8 mouse cellular contexts compared by ENCODE assay signal in the genomic region with DNA sequence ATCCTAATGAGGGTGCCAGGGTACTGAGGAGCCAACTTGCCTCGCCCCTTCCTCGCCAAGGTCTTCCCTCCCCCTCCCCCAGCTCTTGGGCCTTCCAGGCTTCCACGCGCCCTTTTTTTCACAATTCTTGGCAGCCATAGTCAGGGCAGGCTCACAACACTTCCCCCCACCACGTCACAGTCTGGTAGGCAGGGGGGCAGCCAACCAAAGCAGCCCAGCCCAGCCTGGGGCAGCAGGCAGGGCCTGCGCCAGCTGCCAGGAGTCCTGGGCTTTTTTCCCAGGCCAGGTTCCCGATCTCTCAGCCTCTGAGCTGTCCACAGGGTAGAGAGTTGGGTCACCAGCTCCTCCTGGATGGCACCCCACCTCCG. TPM values are rescaled to one million over a fixed set of nuclear protein-coding genes. Genes with fewer than 3 reads are reported as not detected.
DNase-seq lines count a peak whose midpoint lies in the region; ATAC-seq and TF ChIP-seq lines count a peak whose summit lies in the region.

No protein-coding gene starts in this region.

- no peak for DNase-seq in intestine, embryonic 14.5 days (ENCODE audit: low spot score)
- DNase-seq in cerebellum, adult 2 months, result peak; percentile 73 to 85
- peak; percentile 10 for DNase-seq in heart, adult 8-10 months (ENCODE audit: low spot score)
- DNase-seq in lung, postnatal 25 days (ENCODE audit: low spot score), result peak; percentile 75
- no peak for DNase-seq in yolk sac, embryonic 10.5 days (ENCODE audit: low spot score)

- no peak overlapping the region for H3K9ac ChIP-seq in intestine, embryonic 14.5 days (ENCODE audit: low read length)
- H3K9ac ChIP-seq in intestine, postnatal 0 days (ENCODE audit: low read depth, low read length), result no peak overlapping the region
- H3K9ac ChIP-seq in kidney, embryonic 15.5 days, result 0 out of 2 replicates have a peak overlapping the region, but pooled peaks have one; percentile 35

- no peak overlapping the region for H3K4me2 ChIP-seq in intestine, embryonic 14.5 days (ENCODE audit: low read length)
- H3K4me2 ChIP-seq in intestine, postnatal 0 days (replicated peaks; ENCODE audit: low read depth), result no peak overlapping the region
- peak overlapping the region; percentile 53 for H3K4me2 ChIP-seq in kidney, embryonic 15.5 days

- 71% methylated on average over 8 of the region's 8 CpGs for WGBS in intestine, embryonic 14.5 days
- 74% methylated on average over 8 of the region's 8 CpGs for WGBS in intestine, postnatal 0 days
- 4% methylated on average over 8 of the region's 8 CpGs for WGBS in cerebellum, adult 2 months
- 29% methylated on average over 8 of the region's 8 CpGs for WGBS in kidney, embryonic 15.5 days

- H3K9me3 ChIP-seq in intestine, embryonic 14.5 days (ENCODE audit: control insufficient read depth, low read length), result peaks cover 14% of the 10 kb centered on the region; the same call in 1 of the 2 replicates
- H3K9me3 ChIP-seq in intestine, postnatal 0 days (ENCODE audit: control insufficient read depth), result no peaks in the 10 kb centered on the region
- H3K9me3 ChIP-seq in kidney, embryonic 15.5 days (replicated peaks), result peaks cover 11% of the 10 kb centered on the region; the same call in 1 of the 2 replicates

- H3K4me3 ChIP-seq in intestine, embryonic 14.5 days (ENCODE audit: low read depth, low read length), result no peak overlapping the region
- no peak overlapping the region for H3K4me3 ChIP-seq in intestine, postnatal 0 days (ENCODE audit: low read depth, low read length)
- H3K4me3 ChIP-seq in cerebellum, adult 2 months (replicated peaks; ENCODE audit: insufficient read depth, low read depth, low read length), result peak overlapping the region; percentile 42
- H3K4me3 ChIP-seq in kidney, embryonic 15.5 days (replicated peaks), result peak overlapping the region; percentile 27

- 0 out of 2 replicates have a peak, but pooled peaks cover 12% of the 10 kb centered on the region for H3K36me3 ChIP-seq in intestine, embryonic 14.5 days (ENCODE audit: control insufficient read depth, insufficient read depth, low read length)
- H3K36me3 ChIP-seq in intestine, postnatal 0 days (ENCODE audit: control insufficient read depth, insufficient read depth), result no peaks in the 10 kb centered on the region
- H3K36me3 ChIP-seq in kidney, embryonic 15.5 days, result peaks cover 28% of the 10 kb centered on the region

- H3K4me1 ChIP-seq in intestine, embryonic 14.5 days (replicated peaks; ENCODE audit: control insufficient read depth, insufficient read depth, low read length), result peaks cover 10% of the 10 kb centered on the region
- H3K4me1 ChIP-seq in intestine, postnatal 0 days (replicated peaks; ENCODE audit: control insufficient read depth, insufficient read depth, low read length), result peaks cover 7% of the 10 kb centered on the region; the same call in 1 of the 2 replicates
- peaks cover 59% of the 10 kb centered on the region for H3K4me1 ChIP-seq in cerebellum, adult 2 months (ENCODE audit: control insufficient read depth, insufficient read depth, low read length)
- H3K4me1 ChIP-seq in kidney, embryonic 15.5 days, result peaks cover 58% of the 10 kb centered on the region

- TF ChIP-seq POLR2A in cerebellum, adult 2 months (IDR thresholded peaks at IDR 0.05; ENCODE audit: borderline replicate concordance, insufficient read depth, low read length), result no peak

- no peak for ATAC-seq in intestine, embryonic 14.5 days (replicated peaks; ENCODE audit: low FRiP score, low TSS enrichment, low read depth)
- ATAC-seq in intestine, postnatal 0 days, result no peak
- peak; percentile 85 for ATAC-seq in kidney, embryonic 15.5 days (replicated peaks; ENCODE audit: low FRiP score)
- ATAC-seq in megakaryocyte progenitor cell, adult 5-6 weeks (replicated peaks; ENCODE audit: poor library complexity), result no peak

- 0 out of 2 replicates have a peak overlapping the region, but pooled peaks have one; percentile 5 for H3K27ac ChIP-seq in intestine, embryonic 14.5 days (ENCODE audit: low read depth)
- no peak overlapping the region for H3K27ac ChIP-seq in intestine, postnatal 0 days (ENCODE audit: low read depth, low read length)
- H3K27ac ChIP-seq in cerebellum, adult 2 months (ENCODE audit: insufficient read depth, low read length), result peak overlapping the region; percentile 23
- H3K27ac ChIP-seq in kidney, embryonic 15.5 days, result peak overlapping the region; percentile 98

- no peak for TF ChIP-seq CTCF in intestine, postnatal 0 days (IDR thresholded peaks at IDR 0.05; ENCODE audit: low read depth)
- no peak for TF ChIP-seq CTCF in cerebellum, adult 2 months (IDR thresholded peaks at IDR 0.05; ENCODE audit: borderline replicate concordance, insufficient read depth, low read depth, low read length)

- H3K27me3 ChIP-seq in intestine, embryonic 14.5 days (replicated peaks; ENCODE audit: control insufficient read depth, insufficient read depth, low read length), result peaks cover 6% of the 10 kb centered on the region
- H3K27me3 ChIP-seq in intestine, postnatal 0 days (replicated peaks; ENCODE audit: control insufficient read depth, insufficient read depth, low read length), result no peaks in the 10 kb centered on the region; the same call in 1 of the 2 replicates
- H3K27me3 ChIP-seq in cerebellum, adult 2 months (ENCODE audit: control insufficient read depth, insufficient read depth, low read length), result no peaks in the 10 kb centered on the region
- peaks cover 12% of the 10 kb centered on the region for H3K27me3 ChIP-seq in kidney, embryonic 15.5 days

RNA-seq across cellular contexts. Expression of a gene that starts 3.6 kb away (rescaled TPM):
- polyA plus RNA-seq in intestine, embryonic 14.5 days (2014; fragmentation: Nextera tagmentation; extraction: Ambion mirVana), result 7.8 and 7.9 TPM in 2 replicates
- 0.50 and 1.4 TPM in 2 replicates for polyA plus RNA-seq in intestine, postnatal 0 days (2015; fragmentation: Nextera tagmentation; extraction: Ambion mirVana)
- polyA plus RNA-seq in cerebellum, adult 2 months (2012; rRNA removed), result 57.4 and 58.2 TPM in 2 replicates
- total RNA-seq in heart, adult 8-10 months (2022), result 10 to 100 TPM in 2 of 4 experiments, 1 to 10 TPM in 2; 7.4 to 10.9 (median 9.0) TPM
- polyA plus RNA-seq in kidney, embryonic 15.5 days (2015; fragmentation: Nextera tagmentation; extraction: Ambion mirVana), result 19.3 and 21.6 TPM in 2 replicates
- total RNA-seq in megakaryocyte progenitor cell, adult 5-6 weeks (2015), result 1.1 and 1.6 TPM in 2 replicates
- 0.20 and 0.42 TPM in 2 replicates for total RNA-seq in megakaryocyte progenitor cell, adult 5-6 weeks (2017)

RNA-seq across cellular contexts. Expression of a gene that starts 28.1 kb away (rescaled TPM):
- 35.1 and 41.4 TPM in 2 replicates for polyA plus RNA-seq in intestine, embryonic 14.5 days (2014; fragmentation: Nextera tagmentation; extraction: Ambion mirVana)
- 3.3 and 5.3 TPM in 2 replicates for polyA plus RNA-seq in intestine, postnatal 0 days (2015; fragmentation: Nextera tagmentation; extraction: Ambion mirVana)
- 0.21 and 0.28 TPM in 2 replicates for polyA plus RNA-seq in cerebellum, adult 2 months (2012; rRNA removed)
- total RNA-seq in heart, adult 8-10 months (2022), result under 1 TPM in 3 of 4 experiments, not detected in 1; 0.20 to 0.31 (median 0.22) TPM
- polyA plus RNA-seq in kidney, embryonic 15.5 days (2015; fragmentation: Nextera tagmentation; extraction: Ambion mirVana), result 47.2 and 48.8 TPM in 2 replicates
- total RNA-seq in megakaryocyte progenitor cell, adult 5-6 weeks (2015), result 7.7 and 10.3 TPM in 2 replicates
- total RNA-seq in megakaryocyte progenitor cell, adult 5-6 weeks (2017), result 10.2 and 14.1 TPM in 2 replicates

RNA-seq across cellular contexts. Expression of a gene that starts 33.3 kb away (rescaled TPM):
- 136 and 140 TPM in 2 replicates for polyA plus RNA-seq in intestine, embryonic 14.5 days (2014; fragmentation: Nextera tagmentation; extraction: Ambion mirVana)
- polyA plus RNA-seq in intestine, postnatal 0 days (2015; fragmentation: Nextera tagmentation; extraction: Ambion mirVana), result 99.5 and 106 TPM in 2 replicates
- 214 and 228 TPM in 2 replicates for polyA plus RNA-seq in cerebellum, adult 2 months (2012; rRNA removed)
- total RNA-seq in heart, adult 8-10 months (2022), result 10 to 100 TPM; 76.6 to 83.9 (median 80.0) TPM
- 126 and 131 TPM in 2 replicates for polyA plus RNA-seq in kidney, embryonic 15.5 days (2015; fragmentation: Nextera tagmentation; extraction: Ambion mirVana)
- 19.0 and 26.5 TPM in 2 replicates for total RNA-seq in megakaryocyte progenitor cell, adult 5-6 weeks (2015)
- total RNA-seq in megakaryocyte progenitor cell, adult 5-6 weeks (2017), result 249 and 357 TPM in 2 replicates

RNA-seq across cellular contexts. Expression of a gene that starts 47.0 kb away (rescaled TPM):
- polyA plus RNA-seq in intestine, embryonic 14.5 days (2014; fragmentation: Nextera tagmentation; extraction: Ambion mirVana), result not detected in 2 replicates
- not detected in 2 replicates for polyA plus RNA-seq in intestine, postnatal 0 days (2015; fragmentation: Nextera tagmentation; extraction: Ambion mirVana)
- polyA plus RNA-seq in cerebellum, adult 2 months (2012; rRNA removed), result 0.16 TPM in 1 of 2 replicates, not detected in the other
- 10 to 100 TPM; 42.7 to 64.1 (median 55.8) TPM for total RNA-seq in heart, adult 8-10 months (2022)
- not detected in 2 replicates for polyA plus RNA-seq in kidney, embryonic 15.5 days (2015; fragmentation: Nextera tagmentation; extraction: Ambion mirVana)
- total RNA-seq in megakaryocyte progenitor cell, adult 5-6 weeks (2015), result not detected in 2 replicates
- not detected in 2 replicates for total RNA-seq in megakaryocyte progenitor cell, adult 5-6 weeks (2017)

Comparison
In these comparisons a context has a peak if more than half of its experiments do, and no peak if none do; other contexts are left out.
1. DNase-seq: peak in cerebellum, adult 2 months (2 of 2), heart, adult 8-10 months (single experiment) and lung, postnatal 25 days (single experiment); none in intestine, embryonic 14.5 days (single experiment) and yolk sac, embryonic 10.5 days (single experiment).
2. H3K4me3 ChIP-seq: peak in cerebellum, adult 2 months (single experiment) and kidney, embryonic 15.5 days (single experiment); none in intestine, embryonic 14.5 days (single experiment) and intestine, postnatal 0 days (single experiment).